Mouse (Mus musculus): ENCODE data around the gene Mthfsl. TPM values are rescaled to one million over a fixed set of nuclear protein-coding genes. Genes with fewer than 3 reads are reported as not detected.
"Not testable (repeated sequence)": the region's sequence is repeated elsewhere in the genome, so short reads cannot be mapped to it uniquely, and the experiment has no call there.

Gene Mthfsl
- polyA plus RNA-seq, 1 experiment from 2014 or later = 25.1 TPM

DNA sequence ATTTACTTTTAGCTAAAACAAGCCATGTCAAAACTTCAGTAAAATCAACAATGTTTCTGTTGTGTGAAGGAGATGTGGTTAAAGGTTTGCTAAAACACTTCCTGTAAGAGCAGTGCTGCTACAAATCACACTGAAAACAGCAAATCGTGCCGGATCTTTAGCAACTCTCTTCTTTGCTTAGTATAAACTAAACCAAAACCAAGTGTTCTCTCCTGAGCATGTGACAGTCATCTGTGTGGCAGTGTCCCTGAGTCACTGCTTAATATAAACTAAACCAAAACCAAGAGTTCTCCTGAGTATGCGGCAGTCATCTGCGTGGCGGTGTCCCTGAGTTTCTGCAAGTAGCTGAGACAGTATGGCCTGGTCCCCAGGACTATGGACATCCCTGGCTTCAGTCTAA, 10.3 kb downstream of the Mthfsl start:
- H3K27ac ChIP-seq (replicated peaks; ENCODE audit: low read depth, low read length); H3K4me3 ChIP-seq (ENCODE audit: low read depth, low read length); H3K4me1 ChIP-seq (ENCODE audit: control insufficient read depth, insufficient read depth, low read length); H3K4me2 ChIP-seq (ENCODE audit: low read depth, low read length); DNase-seq (ENCODE audit: low spot score); H3K27me3 ChIP-seq (replicated peaks; ENCODE audit: control insufficient read depth, insufficient read depth, low read length); H3K9me3 ChIP-seq (ENCODE audit: control insufficient read depth, low read length); H3K36me3 ChIP-seq (ENCODE audit: control insufficient read depth, insufficient read depth, low read length); H3K9ac ChIP-seq (ENCODE audit: low read depth, low read length); ATAC-seq (ENCODE audit: low read depth): not testable (repeated sequence)
- WGBS = 93% methylated on average over 5 of the region's 5 CpGs

DNA sequence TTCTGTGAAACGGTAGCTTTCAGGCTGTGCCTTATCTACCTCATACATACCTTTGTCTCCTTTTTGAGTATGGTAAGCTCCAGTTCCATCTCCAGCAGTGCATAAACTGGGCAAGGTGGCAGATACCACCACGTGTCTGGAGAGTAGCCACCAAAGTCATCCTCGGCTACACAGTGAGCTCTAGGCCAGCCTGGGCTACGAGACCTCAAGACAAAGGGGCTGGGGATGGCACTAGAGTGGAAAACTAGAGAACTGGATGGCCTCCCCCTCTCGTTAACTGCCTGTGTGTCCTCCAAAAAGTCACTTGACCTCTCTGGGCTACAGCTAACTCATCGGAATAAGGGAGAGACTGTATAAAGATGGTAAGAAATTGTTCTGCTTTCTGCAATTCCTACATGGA, 10.8 kb downstream of the Mthfsl start:
- Histone ChIP-seq H3K4me2 (ENCODE audit: low read depth, low read length) (no peak overlapping the region), H3K27ac (replicated peaks; ENCODE audit: low read depth, low read length) (no peak overlapping the region), H3K9me3 (ENCODE audit: control insufficient read depth, low read length) (no peaks in the 10 kb centered on the region), H3K4me1 (ENCODE audit: control insufficient read depth, insufficient read depth, low read length) (no peaks in the 10 kb centered on the region), H3K4me3 (ENCODE audit: low read depth, low read length) (no peak overlapping the region), H3K36me3 (ENCODE audit: control insufficient read depth, insufficient read depth, low read length) (peaks cover 3% of the 10 kb centered on the region; the same call in 1 of the 2 replicates), H3K9ac (ENCODE audit: low read depth, low read length) (no peak overlapping the region), H3K27me3 (replicated peaks; ENCODE audit: control insufficient read depth, insufficient read depth, low read length) (no peaks in the 10 kb centered on the region)
- WGBS = 91% methylated on average over 6 of the region's 6 CpGs
- DNase-seq (ENCODE audit: low spot score) (no peak), ATAC-seq (ENCODE audit: low read depth) (no peak)

DNA sequence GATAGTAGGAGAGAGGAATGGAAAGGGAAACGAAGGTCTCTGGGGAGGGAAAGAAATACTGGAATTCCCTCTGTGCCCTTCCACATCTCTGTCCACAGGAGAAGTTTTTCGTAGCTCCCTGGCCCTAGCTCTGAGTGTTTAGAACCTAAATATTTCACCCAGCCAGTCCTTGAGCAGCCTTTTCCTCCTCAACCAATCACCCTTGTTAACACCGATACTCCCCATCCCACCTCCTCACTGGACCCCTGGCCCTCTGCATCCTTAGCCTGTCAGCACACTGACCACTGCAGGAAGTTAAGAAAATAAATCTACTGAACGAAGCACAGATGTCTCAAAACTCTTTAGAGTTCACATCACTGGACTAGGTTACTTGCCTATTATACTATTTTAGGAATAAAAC, 13.4 kb downstream of the Mthfsl start:
- ATAC-seq (ENCODE audit: low read depth) = no peak

DNA sequence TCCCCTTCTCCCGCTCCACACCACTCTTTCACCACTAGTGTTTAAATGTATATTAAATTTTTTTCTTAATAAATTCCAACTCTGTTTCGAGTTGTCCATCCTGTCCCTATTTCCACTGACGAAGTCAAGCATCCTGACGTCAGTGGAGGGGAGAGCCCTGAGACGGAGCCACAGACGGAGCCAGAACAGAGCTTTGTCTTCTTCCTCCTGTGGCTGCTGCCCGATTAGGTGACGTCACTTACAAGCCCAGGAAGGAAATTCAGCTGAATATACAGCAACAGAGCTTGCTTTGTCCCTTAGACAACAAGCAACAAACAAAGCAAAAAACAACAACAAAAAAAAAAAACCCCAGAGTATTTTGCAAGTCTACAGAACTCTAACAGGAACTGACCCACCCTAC, 14.9 kb downstream of the Mthfsl start:
- H3K36me3 ChIP-seq (ENCODE audit: control insufficient read depth, insufficient read depth, low read length); H3K9me3 ChIP-seq (ENCODE audit: control insufficient read depth, low read length); H3K27me3 ChIP-seq (replicated peaks; ENCODE audit: control insufficient read depth, insufficient read depth, low read length); ATAC-seq (ENCODE audit: low read depth); H3K4me3 ChIP-seq (ENCODE audit: low read depth, low read length); DNase-seq (ENCODE audit: low spot score); H3K27ac ChIP-seq (replicated peaks; ENCODE audit: low read depth, low read length); H3K4me1 ChIP-seq (ENCODE audit: control insufficient read depth, insufficient read depth, low read length); H3K9ac ChIP-seq (ENCODE audit: low read depth, low read length); H3K4me2 ChIP-seq (ENCODE audit: low read depth, low read length): not testable (repeated sequence)
- 66% methylated on average over 8 of the region's 8 CpGs for WGBS

More for the DNA sequence above, 13.4 kb downstream of the Mthfsl start:
- no peak overlapping the region for H3K4me2 ChIP-seq (ENCODE audit: low read depth, low read length)
- H3K4me1 ChIP-seq (ENCODE audit: control insufficient read depth, insufficient read depth, low read length) = no peaks in the 10 kb centered on the region
- H3K4me3 ChIP-seq (ENCODE audit: low read depth, low read length) = no peak overlapping the region
- no peaks in the 10 kb centered on the region for H3K27me3 ChIP-seq (replicated peaks; ENCODE audit: control insufficient read depth, insufficient read depth, low read length)
- H3K9me3 ChIP-seq (ENCODE audit: control insufficient read depth, low read length) = no peaks in the 10 kb centered on the region
- WGBS = 65% methylated on average over 4 of the region's 4 CpGs
- no peak overlapping the region for H3K9ac ChIP-seq (ENCODE audit: low read depth, low read length)
- H3K27ac ChIP-seq (replicated peaks; ENCODE audit: low read depth, low read length) = no peak overlapping the region
- peaks cover 3% of the 10 kb centered on the region; the same call in 1 of the 2 replicates for H3K36me3 ChIP-seq (ENCODE audit: control insufficient read depth, insufficient read depth, low read length)
- DNase-seq (ENCODE audit: low spot score) = no peak

DNA sequence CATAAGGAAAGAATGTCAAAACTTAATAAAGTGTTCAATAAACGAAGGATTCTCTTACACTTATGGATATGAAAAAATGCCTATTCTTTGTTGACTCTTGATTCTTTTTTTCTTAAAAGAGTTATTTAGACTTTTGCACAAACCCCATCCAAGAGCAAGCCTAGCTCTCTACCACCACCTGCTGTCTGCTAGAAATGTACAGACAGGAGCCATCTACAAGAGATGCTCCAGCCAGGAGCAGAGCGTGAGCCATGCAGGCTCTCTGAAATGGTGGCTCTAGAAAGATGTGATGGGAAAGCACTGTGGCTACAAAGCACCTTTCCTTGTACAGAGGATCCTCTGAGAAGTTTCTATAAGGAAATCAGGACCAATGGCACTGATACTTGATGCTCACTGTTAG, 21.4 kb downstream of the Mthfsl start:
- not testable (repeated sequence) for H3K27ac ChIP-seq (replicated peaks; ENCODE audit: low read depth, low read length); H3K27me3 ChIP-seq (replicated peaks; ENCODE audit: control insufficient read depth, insufficient read depth, low read length); H3K4me3 ChIP-seq (ENCODE audit: low read depth, low read length); ATAC-seq (ENCODE audit: low read depth); H3K4me2 ChIP-seq (ENCODE audit: low read depth, low read length); H3K36me3 ChIP-seq (ENCODE audit: control insufficient read depth, insufficient read depth, low read length); H3K4me1 ChIP-seq (ENCODE audit: control insufficient read depth, insufficient read depth, low read length); DNase-seq (ENCODE audit: low spot score); H3K9ac ChIP-seq (ENCODE audit: low read depth, low read length); H3K9me3 ChIP-seq (ENCODE audit: control insufficient read depth, low read length)
- WGBS = no CpG with 5 or more reads among the region's 2 CpGs

DNA sequence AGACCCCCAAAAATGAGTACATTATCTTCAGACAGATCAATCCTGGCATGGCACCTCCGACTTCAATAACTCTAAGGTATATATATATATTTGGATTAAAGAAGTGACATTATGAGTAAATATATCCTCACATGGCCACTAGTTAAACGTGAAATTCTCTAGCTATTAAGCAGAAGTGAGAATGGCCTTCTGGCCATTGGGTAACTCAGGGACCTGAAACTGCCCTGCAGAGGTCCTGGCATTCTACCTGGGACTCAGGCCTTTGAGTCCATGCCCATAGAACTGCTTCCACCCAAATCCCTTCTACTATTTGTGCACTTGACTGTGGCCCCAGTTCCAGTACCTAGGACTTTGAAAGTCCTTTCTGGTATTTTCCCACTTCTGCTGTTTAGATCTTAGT, 28.8 kb downstream of the Mthfsl start:
- not testable (repeated sequence) for H3K9ac ChIP-seq (ENCODE audit: low read depth, low read length); DNase-seq (ENCODE audit: low spot score); H3K4me1 ChIP-seq (ENCODE audit: control insufficient read depth, insufficient read depth, low read length); H3K4me3 ChIP-seq (ENCODE audit: low read depth, low read length); H3K27me3 ChIP-seq (replicated peaks; ENCODE audit: control insufficient read depth, insufficient read depth, low read length); ATAC-seq (ENCODE audit: low read depth); H3K9me3 ChIP-seq (ENCODE audit: control insufficient read depth, low read length); H3K27ac ChIP-seq (replicated peaks; ENCODE audit: low read depth, low read length); H3K4me2 ChIP-seq (ENCODE audit: low read depth, low read length); H3K36me3 ChIP-seq (ENCODE audit: control insufficient read depth, insufficient read depth, low read length)
- 87% methylated on average over 2 of the region's 2 CpGs for WGBS

DNA sequence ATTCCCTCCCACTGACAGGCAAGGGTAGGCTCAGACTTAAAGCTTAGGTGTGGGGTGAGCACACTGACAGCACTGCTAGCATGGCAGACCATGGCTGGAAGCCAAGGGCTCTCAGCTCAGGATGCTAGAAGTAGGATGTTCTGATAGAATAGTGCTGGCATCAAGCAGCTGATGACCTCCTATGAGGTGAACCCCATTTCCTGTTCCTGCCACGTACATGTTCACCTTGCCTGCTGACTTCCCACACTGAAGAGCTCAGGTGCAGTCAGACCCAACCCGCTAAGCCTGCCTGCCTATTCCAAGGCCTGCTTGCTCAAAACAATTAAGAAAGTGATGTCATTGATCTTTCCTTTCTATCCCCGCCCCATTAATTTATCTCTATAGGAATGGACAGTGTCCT, 30.6 kb downstream of the Mthfsl start:
- not testable (repeated sequence) for ATAC-seq (ENCODE audit: low read depth); DNase-seq (ENCODE audit: low spot score); H3K4me1 ChIP-seq (ENCODE audit: control insufficient read depth, insufficient read depth, low read length); H3K4me2 ChIP-seq (ENCODE audit: low read depth, low read length); H3K27me3 ChIP-seq (replicated peaks; ENCODE audit: control insufficient read depth, insufficient read depth, low read length); H3K36me3 ChIP-seq (ENCODE audit: control insufficient read depth, insufficient read depth, low read length); H3K9me3 ChIP-seq (ENCODE audit: control insufficient read depth, low read length); H3K9ac ChIP-seq (ENCODE audit: low read depth, low read length); H3K4me3 ChIP-seq (ENCODE audit: low read depth, low read length); H3K27ac ChIP-seq (replicated peaks; ENCODE audit: low read depth, low read length)
- WGBS = 90% methylated on average over 1 of the region's 3 CpGs

DNA sequence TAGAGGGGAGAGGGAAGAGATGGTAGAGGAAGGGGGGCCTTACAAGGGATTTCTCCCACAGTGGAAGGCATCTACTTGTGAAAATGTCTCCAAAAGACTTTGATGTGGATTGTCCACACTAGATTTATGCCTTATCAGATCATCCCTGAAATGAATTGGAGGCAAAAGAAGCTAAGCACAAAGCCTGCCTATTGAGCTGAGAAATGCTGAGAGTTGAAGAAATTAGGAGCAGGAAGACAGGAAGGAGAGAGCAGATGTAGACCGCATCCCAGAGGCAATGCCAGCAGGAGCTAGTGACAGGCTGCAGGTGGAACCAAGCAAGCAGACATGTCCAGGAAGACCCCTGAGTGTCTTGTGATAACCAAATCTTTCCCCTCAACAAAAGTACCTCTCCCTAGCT, 33.4 kb downstream of the Mthfsl start:
- not testable (repeated sequence) for ATAC-seq (ENCODE audit: low read depth); H3K4me2 ChIP-seq (ENCODE audit: low read depth, low read length); H3K4me3 ChIP-seq (ENCODE audit: low read depth, low read length); H3K27me3 ChIP-seq (replicated peaks; ENCODE audit: control insufficient read depth, insufficient read depth, low read length); H3K9ac ChIP-seq (ENCODE audit: low read depth, low read length); H3K27ac ChIP-seq (replicated peaks; ENCODE audit: low read depth, low read length); H3K4me1 ChIP-seq (ENCODE audit: control insufficient read depth, insufficient read depth, low read length); H3K36me3 ChIP-seq (ENCODE audit: control insufficient read depth, insufficient read depth, low read length); H3K9me3 ChIP-seq (ENCODE audit: control insufficient read depth, low read length); DNase-seq (ENCODE audit: low spot score)
- WGBS = 80% methylated on average over 1 of the region's 1 CpGs

DNA sequence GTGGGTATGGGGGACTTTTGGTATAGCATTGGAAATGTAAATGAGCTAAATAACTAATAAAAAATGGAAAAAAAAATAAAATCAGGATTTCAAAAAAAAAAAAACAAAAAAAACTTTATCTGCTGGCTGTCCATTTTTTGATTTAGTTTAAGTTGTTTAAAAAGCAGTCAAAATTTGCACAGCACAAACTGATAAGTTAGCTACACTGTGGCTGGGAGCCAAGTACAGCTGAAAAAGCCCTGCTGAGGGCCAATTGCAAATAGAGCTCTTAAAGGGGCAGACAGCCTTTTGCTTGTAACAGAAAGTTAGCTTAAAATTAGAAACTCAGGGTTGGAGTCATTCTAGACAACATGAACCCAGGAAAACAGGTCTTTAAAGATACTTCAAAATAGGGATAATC, 61.8 kb downstream of the Mthfsl start:
- not testable (repeated sequence) for H3K4me2 ChIP-seq (ENCODE audit: low read depth, low read length); H3K4me3 ChIP-seq (ENCODE audit: low read depth, low read length); H3K9me3 ChIP-seq (ENCODE audit: control insufficient read depth, low read length); DNase-seq (ENCODE audit: low spot score); ATAC-seq (ENCODE audit: low read depth); H3K27ac ChIP-seq (replicated peaks; ENCODE audit: low read depth, low read length); H3K27me3 ChIP-seq (replicated peaks; ENCODE audit: control insufficient read depth, insufficient read depth, low read length); H3K4me1 ChIP-seq (ENCODE audit: control insufficient read depth, insufficient read depth, low read length); H3K9ac ChIP-seq (ENCODE audit: low read depth, low read length); H3K36me3 ChIP-seq (ENCODE audit: control insufficient read depth, insufficient read depth, low read length)

All from embryonic facial prominence, embryonic 14.5 days (tissue).